Mouse (Mus musculus): ENCODE data around the gene Kmt2d.

GRCm38 (mm10) chr15:98796803-98797595, 74.0 kb downstream of the Kmt2d start:
- TF ChIP-seq CTCF (IDR thresholded peaks at IDR 0.05; ENCODE audit: control insufficient read depth, insufficient read depth, low read length) (no peak), POLR2A (IDR thresholded peaks at IDR 0.05; ENCODE audit: borderline replicate concordance, control insufficient read depth, low read depth, low read length) (no peak)
